Mouse (Mus musculus) urinary bladder, postnatal 10 days (tissue): ENCODE measurements around the gene Thsd4.

Experiments used
- DNase-seq: peaks from one replicate; pipeline ENCODE4 v3.0.0; 2022; ENCODE audit warnings: low spot score

Thsd4 gene

GRCm38 (mm10) chr9:60147401-60147800, 374.4 kb downstream of the Thsd4 start:
- DNase-seq: no peak

- DNase-seq: no peak
Observed at GRCm38 (mm10) chr9:60143816-60144215, 378.0 kb downstream of the Thsd4 start.

GRCm38 (mm10) chr9:60141081-60141514, 380.7 kb downstream of the Thsd4 start:
- DNase-seq: no peak

GRCm38 (mm10) chr9:60140411-60140810, 381.4 kb downstream of the Thsd4 start:
- DNase-seq: no peak

GRCm38 (mm10) chr9:60139446-60139845, 382.4 kb downstream of the Thsd4 start:
- DNase-seq: no peak

GRCm38 (mm10) chr9:60129235-60129991, 392.4 kb downstream of the Thsd4 start:
- no peak for DNase-seq

GRCm38 (mm10) chr9:60126961-60127360, 394.9 kb downstream of the Thsd4 start:
- no peak for DNase-seq

- no peak for DNase-seq
Observed at GRCm38 (mm10) chr9:60124102-60124501, 397.7 kb downstream of the Thsd4 start.

GRCm38 (mm10) chr9:60123066-60123465, 398.8 kb downstream of the Thsd4 start:
- DNase-seq: no peak

- DNase-seq: no peak
Observed at GRCm38 (mm10) chr9:60119846-60120245, 402.0 kb downstream of the Thsd4 start.

- DNase-seq: no peak
Observed at GRCm38 (mm10) chr9:60117831-60118230, 404.0 kb downstream of the Thsd4 start.

GRCm38 (mm10) chr9:60115711-60116247, 406.1 kb downstream of the Thsd4 start:
- no peak for DNase-seq

GRCm38 (mm10) chr9:60115306-60115705, 406.5 kb downstream of the Thsd4 start:
- no peak for DNase-seq

- DNase-seq: no peak
Observed at GRCm38 (mm10) chr9:60110200-60110599, 411.6 kb downstream of the Thsd4 start.

- DNase-seq: no peak
Observed at GRCm38 (mm10) chr9:60106683-60107082, 415.2 kb downstream of the Thsd4 start.

- DNase-seq: no peak
Observed at GRCm38 (mm10) chr9:60106106-60106505, 415.7 kb downstream of the Thsd4 start.

- DNase-seq: no peak
Observed at GRCm38 (mm10) chr9:60094211-60094610, 427.6 kb downstream of the Thsd4 start.

GRCm38 (mm10) chr9:60092428-60092827, 429.4 kb downstream of the Thsd4 start:
- no peak for DNase-seq

- no peak for DNase-seq
Observed at GRCm38 (mm10) chr9:60089441-60089840, 432.4 kb downstream of the Thsd4 start.

GRCm38 (mm10) chr9:60088101-60088500, 433.7 kb downstream of the Thsd4 start:
- DNase-seq: no peak

GRCm38 (mm10) chr9:60082107-60082581, 439.7 kb downstream of the Thsd4 start:
- DNase-seq: no peak

GRCm38 (mm10) chr9:60077761-60078160, 444.1 kb downstream of the Thsd4 start:
- no peak for DNase-seq

GRCm38 (mm10) chr9:60076396-60076795, 445.4 kb downstream of the Thsd4 start:
- no peak for DNase-seq
